Mouse (Mus musculus) liver, adult 2 months (tissue): Measurements from ENCODE around the gene Pfdn6.

Source experiments
- CTCF ChIP-seq: fragments of 200-500 bp; IDR thresholded peaks from 2 replicates; pipeline ENCODE4 v1.5.1; 2011; ENCODE audit warnings: low read depth, low read length, control low read depth
- POLR2A ChIP-seq: fragments of 200-500 bp; IDR thresholded peaks from 2 replicates; pipeline ENCODE4 v1.6.1; 2011; ENCODE audit warnings: low read length, control low read depth; ENCODE audit not compliant: insufficient read depth; ENCODE audit errors: extremely low read depth

DNA sequence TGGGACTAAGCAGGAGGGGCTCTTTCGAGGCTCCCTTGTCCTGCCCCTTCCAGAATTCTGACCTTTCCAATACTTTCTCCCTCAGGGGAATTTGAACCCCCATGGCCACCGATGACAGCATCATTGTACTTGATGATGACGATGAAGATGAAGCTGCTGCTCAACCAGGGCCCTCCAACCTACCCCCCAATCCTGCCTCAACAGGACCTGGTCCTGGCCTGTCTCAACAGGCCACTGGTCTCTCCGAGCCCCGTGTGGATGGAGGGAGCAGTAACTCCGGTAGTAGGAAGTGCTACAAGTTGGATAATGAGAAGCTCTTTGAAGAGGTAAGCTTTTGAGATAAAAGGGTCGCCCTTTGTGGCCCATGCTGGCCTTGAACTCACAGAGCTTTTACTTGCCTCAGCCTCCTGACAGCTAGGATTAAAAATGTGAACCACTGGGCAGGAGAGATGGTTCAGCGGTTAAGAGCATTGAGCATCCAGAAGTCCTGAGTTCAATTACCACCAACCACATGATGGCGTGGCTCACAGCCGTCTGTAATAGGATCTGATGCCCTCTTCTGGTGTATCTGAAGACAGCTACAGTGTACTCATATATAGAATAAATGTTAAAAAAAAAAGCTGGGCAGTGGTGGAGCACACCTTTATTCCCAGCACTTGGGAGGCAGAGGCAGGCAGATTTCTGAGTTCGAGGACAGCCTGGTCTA is 29.6 kb downstream of the Pfdn6 start:
- TF ChIP-seq CTCF (no peak), POLR2A (no peak)
